Mouse (Mus musculus) forebrain, postnatal 0 days (tissue): ENCODE data around the gene Zswim8. TPM values are rescaled to one million over a fixed set of nuclear protein-coding genes. Genes with fewer than 3 reads are reported as not detected.
"Not testable (repeated sequence)": the region's sequence is repeated elsewhere in the genome, so short reads cannot be mapped to it uniquely, and the experiment has no call there.

ENCODE experiments used
- ATAC-seq: fragments of 200-750 bp; cut with Nextera tagmentation; 2 replicates; pipeline ENCODE4 v1.8.0; 2017; ENCODE audit warnings: mild to moderate bottlenecking, moderate library complexity
- DNase-seq: peaks from one replicate; pipeline ENCODE4 v3.0.0-alpha.2; 2015
- H3K27ac ChIP-seq: fragments of 300-500 bp; sonication (generic); 2 replicates; pipeline ENCODE4 v1.5.1; 2014; ENCODE audit warnings: low read depth, mild to moderate bottlenecking, antibody characterized with exemption, low read length, moderate library complexity, mixed read lengths
- H3K27me3 ChIP-seq: fragments of 300-500 bp; sonication (generic); 2 replicates; pipeline ENCODE4 v1.6.1; 2014; ENCODE audit warnings: mild to moderate bottlenecking, low read length, mixed read lengths; ENCODE audit not compliant: insufficient read depth
- H3K36me3 ChIP-seq: fragments of 300-500 bp; sonication (generic); 2 replicates; pipeline ENCODE4 v1.6.1; 2014; ENCODE audit warnings: mild to moderate bottlenecking, moderate library complexity; ENCODE audit not compliant: insufficient read depth
- H3K4me1 ChIP-seq: fragments of 300-500 bp; sonication (generic); 2 replicates; pipeline ENCODE4 v1.6.1; 2014; ENCODE audit warnings: antibody characterized with exemption; ENCODE audit not compliant: insufficient read depth
- H3K4me2 ChIP-seq: fragments of 300-500 bp; sonication (generic); 2 replicates; pipeline ENCODE4 v1.6.1; 2014; ENCODE audit warnings: low read depth, mild to moderate bottlenecking, moderate library complexity
- H3K4me3 ChIP-seq: fragments of 300-500 bp; sonication (generic); 2 replicates; pipeline ENCODE4 v1.5.1; 2014; ENCODE audit warnings: low read depth, low read length, mixed read lengths
- H3K9ac ChIP-seq: fragments of 300-500 bp; sonication (generic); 2 replicates; pipeline ENCODE4 v1.6.1; 2014; ENCODE audit warnings: mild to moderate bottlenecking
- H3K9me3 ChIP-seq: fragments of 300-500 bp; sonication (generic); 2 replicates; pipeline ENCODE4 v1.6.1; 2016; ENCODE audit warnings: low read length
- CTCF ChIP-seq: sonication (generic); IDR thresholded peaks from 2 replicates; pipeline ENCODE4 v1.5.1; 2016; ENCODE audit warnings: antibody characterized with exemption, control low read depth, low read depth
- WGBS: fragments of 180-500 bp; shearing (Covaris S2); extraction: QIAGEN DNeasy Blood & Tissue Kit; methylation state at CpG from one replicate; pipeline ENCODE4 v1.1.7; 2014; 5-methylcytosine and 5-hydroxymethylcytosine counted together
- polyA plus RNA-seq: library from polyadenylated mRNA; unstranded; fragments of >200 nt; fragmentation: Nextera tagmentation; extraction: Ambion mirVana; gene quantifications from 2 replicates; pipeline ENCODE4 v1.2.1, GENCODE M21; 2015
- total RNA-seq: library from RNA; depleted of rRNA; stranded (reverse); fragments of >200 nt; gene quantifications from 2 replicates; pipeline ENCODE4 v1.2.3, GENCODE M21; 2014

The Zswim8 gene
- total and polyA plus RNA-seq, 2 experiments from 2014 or later, result 28.2 to 162 TPM

GRCm38 (mm10) chr14:20700362-20700761 lies 7.0 kb upstream of the Zswim8 start:
- Histone ChIP-seq H3K27me3 (no peaks in the 10 kb centered on the region), H3K4me1 (peaks cover 23% of the 10 kb centered on the region), H3K4me2 (no peak overlapping the region), H3K4me3 (no peak overlapping the region), H3K36me3 (0 out of 2 replicates have a peak, but pooled peaks cover 10% of the 10 kb centered on the region), H3K9me3 (no peaks in the 10 kb centered on the region), H3K9ac (no peak overlapping the region), H3K27ac (no peak overlapping the region)
- ATAC-seq, result no peak
- 89% methylated on average over 3 of the region's 3 CpGs for WGBS
- DNase-seq, result no peak
- no peak for TF ChIP-seq CTCF

- no peak overlapping the region for H3K27ac ChIP-seq
- no peak for ATAC-seq
These were observed 5.8 kb upstream of the Zswim8 start for GRCm38 (mm10) chr14:20701554-20701953.

GRCm38 (mm10) chr14:20702096-20702740 lies 5.1 kb upstream of the Zswim8 start:
- Histone ChIP-seq H3K9ac (peak overlapping the region; percentile 93), H3K27ac (peak overlapping the region; percentile 92), H3K9me3 (no peaks in the 10 kb centered on the region), H3K36me3 (0 out of 2 replicates have a peak, but pooled peaks cover 10% of the 10 kb centered on the region), H3K4me1 (peaks cover 14% of the 10 kb centered on the region), H3K27me3 (no peaks in the 10 kb centered on the region), H3K4me3 (peak overlapping the region; percentile 82), H3K4me2 (peak overlapping the region; percentile 64)
- WGBS, result 14% methylated on average over 15 of the region's 15 CpGs
- no peak for TF ChIP-seq CTCF
- DNase-seq (peak; percentile 4), ATAC-seq (peak; percentile 34)

More at GRCm38 (mm10) chr14:20701554-20701953, 5.8 kb upstream of the Zswim8 start:
- H3K4me1 ChIP-seq, result peaks cover 19% of the 10 kb centered on the region
- WGBS, result 66% methylated on average over 8 of the region's 8 CpGs
- H3K36me3 ChIP-seq, result 0 out of 2 replicates have a peak, but pooled peaks cover 10% of the 10 kb centered on the region
- H3K4me2 ChIP-seq, result peak overlapping the region; percentile 64
- TF ChIP-seq CTCF, result no peak
- no peaks in the 10 kb centered on the region for H3K9me3 ChIP-seq
- no peak overlapping the region for H3K9ac ChIP-seq
- DNase-seq, result no peak
- H3K27me3 ChIP-seq, result no peaks in the 10 kb centered on the region
- peak overlapping the region; percentile 82; the same call in 1 of the 2 replicates for H3K4me3 ChIP-seq

GRCm38 (mm10) chr14:20702741-20703381 lies 4.5 kb upstream of the Zswim8 start, which contains the start of gene Chchd1:
TSS of gene Chchd1 (plus strand) at chr14:20703006.
- 1% methylated on average over 61 of the region's 61 CpGs for WGBS
- peak; percentile 70 for ATAC-seq
- H3K4me1 ChIP-seq, result peaks cover 8% of the 10 kb centered on the region; the same call in 1 of the 2 replicates
- peak within 1 kb of the TSS; percentile 82 for H3K4me3 ChIP-seq
- H3K9ac ChIP-seq, result peak within 1 kb of the TSS; percentile 93
- peak; percentile 92 for DNase-seq
- H3K27ac ChIP-seq, result peak within 1 kb of the TSS; percentile 92
- H3K36me3 ChIP-seq, result 0 out of 2 replicates have a peak, but pooled peaks cover 10% of the 10 kb centered on the region
- H3K4me2 ChIP-seq, result peak within 1 kb of the TSS; percentile 64
- no peak for TF ChIP-seq CTCF
- no peaks in the 10 kb centered on the region for H3K9me3 ChIP-seq
- H3K27me3 ChIP-seq, result no peaks in the 10 kb centered on the region

- not testable (repeated sequence) for H3K4me1 ChIP-seq, H3K27me3 ChIP-seq, H3K9me3 ChIP-seq, DNase-seq, H3K36me3 ChIP-seq, ATAC-seq
- peak overlapping the region; percentile 92 for H3K27ac ChIP-seq
- peak overlapping the region; percentile 64 for H3K4me2 ChIP-seq
- WGBS, result 9% methylated on average over 8 of the region's 8 CpGs
- H3K9ac ChIP-seq, result peak overlapping the region; percentile 93
- H3K4me3 ChIP-seq, result peak overlapping the region; percentile 82
These were observed 3.9 kb upstream of the Zswim8 start for GRCm38 (mm10) chr14:20703461-20703860.

- peak; percentile 41 for DNase-seq
These were observed 887 bp downstream of the Zswim8 start for GRCm38 (mm10) chr14:20708239-20708638.

GRCm38 (mm10) chr14:20713832-20714231 lies 6.5 kb downstream of the Zswim8 start:
- no peaks in the 10 kb centered on the region for H3K9me3 ChIP-seq
- H3K4me2 ChIP-seq, result no peak overlapping the region
- no peak for ATAC-seq
- no peaks in the 10 kb centered on the region for H3K27me3 ChIP-seq
- 83% methylated on average over 11 of the region's 11 CpGs for WGBS
- H3K4me3 ChIP-seq, result no peak overlapping the region
- TF ChIP-seq CTCF, result no peak
- no peak overlapping the region for H3K27ac ChIP-seq
- H3K9ac ChIP-seq, result no peak overlapping the region
- H3K36me3 ChIP-seq, result peaks cover 81% of the 10 kb centered on the region
- DNase-seq, result no peak
- H3K4me1 ChIP-seq, result peaks cover 4% of the 10 kb centered on the region

More at GRCm38 (mm10) chr14:20708239-20708638, 887 bp downstream of the Zswim8 start:
- H3K9ac ChIP-seq, result peak overlapping the region; percentile 99
- H3K27me3 ChIP-seq, result no peaks in the 10 kb centered on the region
- peaks cover 11% of the 10 kb centered on the region for H3K4me1 ChIP-seq
- no peaks in the 10 kb centered on the region for H3K9me3 ChIP-seq
- peak overlapping the region; percentile 95 for H3K27ac ChIP-seq
- H3K36me3 ChIP-seq, result peaks cover 31% of the 10 kb centered on the region
- peak overlapping the region; percentile 98 for H3K4me3 ChIP-seq
- TF ChIP-seq CTCF, result no peak
- ATAC-seq, result peak; percentile 12; the same call in 1 of the 2 replicates
- WGBS, result 6% methylated on average over 10 of the region's 10 CpGs
- peak overlapping the region; percentile 68 for H3K4me2 ChIP-seq
